Mouse (Mus musculus): ENCODE measurements around the gene Asap2.

DNA sequence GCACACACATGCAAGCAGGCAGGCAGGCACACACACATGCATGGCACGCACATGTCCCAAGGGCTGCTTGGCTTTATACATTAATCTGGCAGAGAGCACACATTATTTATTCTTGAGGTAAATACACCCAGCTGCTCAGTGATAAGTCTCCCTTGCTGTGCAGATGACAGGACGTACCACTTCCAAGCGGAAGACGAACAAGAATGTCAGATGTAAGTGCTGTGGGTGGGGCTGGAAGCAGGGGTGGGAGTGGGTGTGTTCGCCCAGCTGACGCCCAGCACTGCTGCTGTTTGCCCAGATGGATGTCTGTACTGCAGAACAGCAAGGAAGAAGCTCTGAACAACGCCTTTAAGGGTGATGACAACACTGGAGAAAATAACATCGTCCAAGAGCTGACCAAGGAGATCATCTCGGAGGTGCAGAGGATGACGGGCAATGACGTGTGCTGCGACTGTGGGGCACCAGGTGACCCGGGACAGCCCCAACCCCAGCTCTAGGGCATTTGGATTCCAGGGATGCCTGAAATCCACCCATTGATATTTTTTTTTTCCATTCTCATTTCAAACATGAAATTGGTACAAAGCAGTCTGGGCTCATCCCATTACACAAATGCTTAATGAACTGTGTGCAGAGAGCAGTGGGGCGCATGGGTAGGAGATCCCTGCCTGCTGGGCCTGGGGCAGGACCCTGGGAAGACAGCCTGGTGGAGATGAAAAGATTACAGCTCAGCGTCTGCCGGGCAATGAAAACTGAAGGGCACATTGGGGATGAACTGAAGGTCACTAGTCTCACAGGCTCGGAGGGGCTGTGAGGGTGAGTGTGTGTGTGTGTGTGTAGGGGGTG, 239.0 kb downstream of the Asap2 start:
- TF ChIP-seq POLR2A (IDR thresholded peaks at IDR 0.05; ENCODE audit: control insufficient read depth, extremely low read depth, insufficient read depth, low read length, poor library complexity): no peak
- no peak for TF ChIP-seq CTCF (IDR thresholded peaks at IDR 0.05; ENCODE audit: borderline replicate concordance, control insufficient read depth, extremely low read depth, insufficient read depth, low read length, poor library complexity)

Measured in thymus, adult 2 months (tissue).